Mouse (Mus musculus): Measurements from ENCODE around the gene Rrp9. TPM values are rescaled to one million over a fixed set of nuclear protein-coding genes. Genes with fewer than 3 reads are reported as not detected.
"Not testable (repeated sequence)": the region's sequence is repeated elsewhere in the genome, so short reads cannot be mapped to it uniquely, and the experiment has no call there.

Gene Rrp9
- polyA plus RNA-seq, 1 experiment from 2014 or later, result 21.8 TPM

DNA sequence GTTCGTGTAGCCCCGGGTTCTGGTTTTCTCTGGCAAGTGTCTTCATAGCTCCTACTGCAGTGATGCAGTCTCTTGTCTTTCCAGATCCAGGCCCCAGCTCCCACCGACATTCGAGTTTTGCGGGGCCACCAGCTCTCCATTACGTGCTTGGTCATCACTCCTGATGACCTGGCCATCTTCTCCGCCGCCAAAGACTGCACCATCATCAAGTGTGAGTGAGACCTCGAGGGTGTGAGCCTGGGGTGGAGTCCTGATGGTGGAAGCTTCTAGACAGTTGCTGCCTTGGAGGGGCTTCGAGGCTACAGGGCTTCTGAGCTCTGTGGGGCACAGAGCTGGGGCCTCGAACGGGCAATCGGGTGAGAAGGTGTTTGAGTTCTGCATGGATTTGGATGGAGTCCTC lies 5.9 kb downstream of the Rrp9 start:
- Histone ChIP-seq H3K27me3 (ENCODE audit: control insufficient read depth, insufficient read depth, low read length) (no peaks in the 10 kb centered on the region), H3K27ac (replicated peaks in 1 of 2; ENCODE audit: control insufficient read depth in 1 of 2, insufficient read depth in 1 of 2, low read depth in 2 of 2, low read length in 2 of 2) (no peak overlapping the region), H3K9me3 (ENCODE audit: control insufficient read depth, low read length) (no peaks in the 10 kb centered on the region), H3K9ac (ENCODE audit: low read length) (no peak overlapping the region), H3K4me3 (ENCODE audit: control insufficient read depth in 1 of 2, insufficient read depth in 1 of 2, low read depth in 1 of 2, low read length in 2 of 2) (no peak overlapping the region), H3K36me3 (ENCODE audit: control insufficient read depth, insufficient read depth, low read length) (peaks cover 61% of the 10 kb centered on the region), H3K4me1 (ENCODE audit: control insufficient read depth in 2 of 2, insufficient read depth in 2 of 2, low read length in 2 of 2) (peaks cover 10 to 11% of the 10 kb centered on the region in 2 experiments), H3K4me2 (ENCODE audit: low read length) (no peak overlapping the region)
- WGBS, result 88% methylated on average over 13 of the region's 13 CpGs
- no peak for ATAC-seq (ENCODE audit: insufficient number of reproducible peaks, insufficient read depth, low FRiP score, low read depth)

DNA sequence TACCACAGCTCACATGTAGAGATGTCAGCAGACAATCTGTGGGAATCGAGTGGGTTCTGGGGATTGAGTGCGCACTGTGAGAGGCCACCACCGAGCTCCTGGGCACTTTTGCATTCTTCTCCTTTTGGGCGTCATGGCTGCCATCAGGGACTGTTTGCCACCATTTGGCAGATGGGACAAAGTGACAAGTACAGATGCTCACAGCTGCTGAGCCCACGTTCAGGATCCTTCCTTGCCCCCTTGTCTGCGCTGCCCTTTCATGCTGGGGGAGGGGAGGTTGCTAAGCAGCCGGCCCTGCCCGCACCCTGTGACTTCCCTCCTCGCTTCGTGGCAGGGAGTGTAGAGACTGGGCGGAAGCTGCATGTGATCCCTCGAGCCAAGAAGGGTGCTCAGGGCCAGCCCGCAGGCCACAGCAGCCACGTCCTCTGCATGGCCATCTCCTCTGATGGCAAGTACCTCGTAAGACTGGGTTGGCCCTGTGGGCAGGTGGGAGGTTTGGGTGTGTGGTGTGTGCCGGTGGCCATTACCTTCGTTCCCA lies 6.9 kb downstream of the Rrp9 start:
- Histone ChIP-seq H3K9ac (ENCODE audit: low read length) (no peak overlapping the region), H3K27ac (replicated peaks in 1 of 2; ENCODE audit: control insufficient read depth in 1 of 2, insufficient read depth in 1 of 2, low read depth in 2 of 2, low read length in 2 of 2) (no peak overlapping the region), H3K4me1 (ENCODE audit: control insufficient read depth in 2 of 2, insufficient read depth in 2 of 2, low read length in 2 of 2) (peaks cover 8 to 11% of the 10 kb centered on the region in 2 experiments), H3K36me3 (ENCODE audit: control insufficient read depth, insufficient read depth, low read length) (peaks cover 61% of the 10 kb centered on the region), H3K4me3 (ENCODE audit: control insufficient read depth in 1 of 2, insufficient read depth in 1 of 2, low read depth in 1 of 2, low read length in 2 of 2) (no peak overlapping the region), H3K27me3 (ENCODE audit: control insufficient read depth, insufficient read depth, low read length) (no peaks in the 10 kb centered on the region), H3K9me3 (ENCODE audit: control insufficient read depth, low read length) (no peaks in the 10 kb centered on the region), H3K4me2 (ENCODE audit: low read length) (no peak overlapping the region)
- no peak for ATAC-seq (ENCODE audit: insufficient number of reproducible peaks, insufficient read depth, low FRiP score, low read depth)
- WGBS, result 85% methylated on average over 17 of the region's 17 CpGs

GRCm38 (mm10) chr9:106483136-106483535 lies 7.4 kb downstream of the Rrp9 start:
- Histone ChIP-seq H3K27ac (replicated peaks in 1 of 2; ENCODE audit: control insufficient read depth in 1 of 2, insufficient read depth in 1 of 2, low read depth in 2 of 2, low read length in 2 of 2) (no peak overlapping the region), H3K9ac (ENCODE audit: low read length) (no peak overlapping the region), H3K36me3 (ENCODE audit: control insufficient read depth, insufficient read depth, low read length) (peaks cover 61% of the 10 kb centered on the region), H3K4me1 (ENCODE audit: control insufficient read depth in 2 of 2, insufficient read depth in 2 of 2, low read length in 2 of 2) (peaks cover 3 to 6% of the 10 kb centered on the region in 2 experiments), H3K4me2 (ENCODE audit: low read length) (no peak overlapping the region), H3K9me3 (ENCODE audit: control insufficient read depth, low read length) (no peaks in the 10 kb centered on the region), H3K4me3 (ENCODE audit: control insufficient read depth in 1 of 2, insufficient read depth in 1 of 2, low read depth in 1 of 2, low read length in 2 of 2) (no peak overlapping the region), H3K27me3 (ENCODE audit: control insufficient read depth, insufficient read depth, low read length) (no peaks in the 10 kb centered on the region)
- WGBS, result 97% methylated on average over 10 of the region's 10 CpGs
- ATAC-seq (ENCODE audit: insufficient number of reproducible peaks, insufficient read depth, low FRiP score, low read depth), result no peak

- Histone ChIP-seq H3K9me3 (ENCODE audit: control insufficient read depth, low read length) (no peaks in the 10 kb centered on the region), H3K4me2 (ENCODE audit: low read length) (no peak overlapping the region), H3K4me3 (ENCODE audit: control insufficient read depth in 1 of 2, insufficient read depth in 1 of 2, low read depth in 1 of 2, low read length in 2 of 2) (no peak overlapping the region), H3K4me1 (ENCODE audit: control insufficient read depth in 2 of 2, insufficient read depth in 2 of 2, low read length in 2 of 2) (peaks cover 0 to 3% of the 10 kb centered on the region in 2 experiments; a peak in 1 of 4 replicates), H3K27ac (replicated peaks in 1 of 2; ENCODE audit: control insufficient read depth in 1 of 2, insufficient read depth in 1 of 2, low read depth in 2 of 2, low read length in 2 of 2) (no peak overlapping the region), H3K36me3 (ENCODE audit: control insufficient read depth, insufficient read depth, low read length) (peaks cover 61% of the 10 kb centered on the region), H3K27me3 (ENCODE audit: control insufficient read depth, insufficient read depth, low read length) (no peaks in the 10 kb centered on the region), H3K9ac (ENCODE audit: low read length) (no peak overlapping the region)
- 84% methylated on average over 17 of the region's 17 CpGs for WGBS
- ATAC-seq (ENCODE audit: insufficient number of reproducible peaks, insufficient read depth, low FRiP score, low read depth), result no peak
These were observed 7.8 kb downstream of the Rrp9 start for GRCm38 (mm10) chr9:106483606-106484005.

GRCm38 (mm10) chr9:106485076-106485475 lies 9.3 kb downstream of the Rrp9 start:
- Histone ChIP-seq H3K27me3 (ENCODE audit: control insufficient read depth, insufficient read depth, low read length) (no peaks in the 10 kb centered on the region), H3K27ac (replicated peaks in 1 of 2; ENCODE audit: control insufficient read depth in 1 of 2, insufficient read depth in 1 of 2, low read depth in 2 of 2, low read length in 2 of 2) (no peak overlapping the region), H3K4me3 (ENCODE audit: control insufficient read depth in 1 of 2, insufficient read depth in 1 of 2, low read depth in 1 of 2, low read length in 2 of 2) (no peak overlapping the region), H3K4me1 (ENCODE audit: control insufficient read depth in 2 of 2, insufficient read depth in 2 of 2, low read length in 2 of 2) (peaks cover 0 to 6% of the 10 kb centered on the region in 2 experiments; a peak in 2 of 4 replicates), H3K9me3 (ENCODE audit: control insufficient read depth, low read length) (no peaks in the 10 kb centered on the region), H3K36me3 (ENCODE audit: control insufficient read depth, insufficient read depth, low read length) (peaks cover 61% of the 10 kb centered on the region), H3K9ac (ENCODE audit: low read length) (no peak overlapping the region), H3K4me2 (ENCODE audit: low read length) (no peak overlapping the region)
- WGBS, result 91% methylated on average over 10 of the region's 10 CpGs
- no peak for ATAC-seq (ENCODE audit: insufficient number of reproducible peaks, insufficient read depth, low FRiP score, low read depth)

DNA sequence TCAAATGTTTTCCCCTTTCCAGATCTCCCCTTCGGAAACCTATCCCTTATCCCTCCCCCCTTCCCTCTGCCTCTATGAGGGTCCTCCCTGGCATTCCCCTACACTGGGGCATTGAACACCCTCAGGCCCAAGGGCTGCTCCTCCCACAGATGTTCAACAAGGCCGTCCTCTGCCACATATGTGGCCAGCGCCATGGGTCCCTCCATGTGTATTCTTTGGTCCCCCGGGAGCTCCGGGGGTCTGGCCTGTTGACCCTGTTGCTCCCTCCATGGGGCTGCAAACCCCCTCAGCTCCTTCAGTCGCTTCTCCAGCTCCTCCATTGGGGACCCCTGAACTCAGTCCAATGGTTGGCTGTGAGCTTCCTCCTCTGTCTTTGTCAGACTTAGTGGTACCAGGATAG lies 11.8 kb downstream of the Rrp9 start:
- H3K4me3 ChIP-seq (ENCODE audit: control insufficient read depth in 1 of 2, insufficient read depth in 1 of 2, low read depth in 1 of 2, low read length in 2 of 2); H3K9me3 ChIP-seq (ENCODE audit: control insufficient read depth, low read length); ATAC-seq (ENCODE audit: insufficient number of reproducible peaks, insufficient read depth, low FRiP score, low read depth); H3K27me3 ChIP-seq (ENCODE audit: control insufficient read depth, insufficient read depth, low read length); H3K9ac ChIP-seq (ENCODE audit: low read length); H3K4me2 ChIP-seq (ENCODE audit: low read length); H3K27ac ChIP-seq (replicated peaks in 1 of 2; ENCODE audit: control insufficient read depth in 1 of 2, insufficient read depth in 1 of 2, low read depth in 2 of 2, low read length in 2 of 2); H3K4me1 ChIP-seq (ENCODE audit: control insufficient read depth in 2 of 2, insufficient read depth in 2 of 2, low read length in 2 of 2): not testable (repeated sequence)
- H3K36me3 ChIP-seq (ENCODE audit: control insufficient read depth, insufficient read depth, low read length), result peaks cover 36% of the 10 kb centered on the region
- WGBS, result 85% methylated on average over 6 of the region's 6 CpGs

- no peaks in the 10 kb centered on the region for H3K4me1 ChIP-seq (ENCODE audit: control insufficient read depth in 2 of 2, insufficient read depth in 2 of 2, low read length in 2 of 2)
- no peaks in the 10 kb centered on the region for H3K36me3 ChIP-seq (ENCODE audit: control insufficient read depth, insufficient read depth, low read length)
- H3K27me3 ChIP-seq (ENCODE audit: control insufficient read depth, insufficient read depth, low read length), result no peaks in the 10 kb centered on the region
- no peaks in the 10 kb centered on the region for H3K9me3 ChIP-seq (ENCODE audit: control insufficient read depth, low read length)
- no peak within 1 kb of the TSS for H3K4me2 ChIP-seq (ENCODE audit: low read length)
- no peak within 1 kb of the TSS for H3K4me3 ChIP-seq (ENCODE audit: control insufficient read depth in 1 of 2, insufficient read depth in 1 of 2, low read depth in 1 of 2, low read length in 2 of 2)
- no peak within 1 kb of the TSS for H3K9ac ChIP-seq (ENCODE audit: low read length)
- no peak within 1 kb of the TSS for H3K27ac ChIP-seq (replicated peaks in 1 of 2; ENCODE audit: control insufficient read depth in 1 of 2, insufficient read depth in 1 of 2, low read depth in 2 of 2, low read length in 2 of 2)
- ATAC-seq (ENCODE audit: insufficient number of reproducible peaks, insufficient read depth, low FRiP score, low read depth), result no peak
- 86% methylated on average over 6 of the region's 6 CpGs for WGBS
These were observed 23.9 kb downstream of the Rrp9 start, which contains the start of gene Iqcf1 for GRCm38 (mm10) chr9:106499667-106500066. Gene Iqcf1, plus strand, starts transcription at chr9:106499967.

- no peak overlapping the region for H3K27ac ChIP-seq (replicated peaks in 1 of 2; ENCODE audit: control insufficient read depth in 1 of 2, insufficient read depth in 1 of 2, low read depth in 2 of 2, low read length in 2 of 2)
- H3K9ac ChIP-seq (ENCODE audit: low read length), result no peak overlapping the region
- no peaks in the 10 kb centered on the region for H3K36me3 ChIP-seq (ENCODE audit: control insufficient read depth, insufficient read depth, low read length)
- no peak overlapping the region for H3K4me2 ChIP-seq (ENCODE audit: low read length)
- H3K4me1 ChIP-seq (ENCODE audit: control insufficient read depth in 2 of 2, insufficient read depth in 2 of 2, low read length in 2 of 2), result no peaks in the 10 kb centered on the region
- no peak for ATAC-seq (ENCODE audit: insufficient number of reproducible peaks, insufficient read depth, low FRiP score, low read depth)
- WGBS, result 86% methylated on average over 22 of the region's 22 CpGs
- no peaks in the 10 kb centered on the region for H3K9me3 ChIP-seq (ENCODE audit: control insufficient read depth, low read length)
- no peak overlapping the region for H3K4me3 ChIP-seq (ENCODE audit: control insufficient read depth in 1 of 2, insufficient read depth in 1 of 2, low read depth in 1 of 2, low read length in 2 of 2)
- H3K27me3 ChIP-seq (ENCODE audit: control insufficient read depth, insufficient read depth, low read length), result no peaks in the 10 kb centered on the region
These were observed 26.1 kb downstream of the Rrp9 start for GRCm38 (mm10) chr9:106501846-106502245.

Data from heart, embryonic 14.5 days (tissue).